Mouse (Mus musculus): ENCODE data around the gene Hoxc11.

Hoxc11 gene

GRCm38 (mm10) chr15:102937036-102937666 lies 17.1 kb upstream of the Hoxc11 start:
- DNase-seq, result no peak

DNA sequence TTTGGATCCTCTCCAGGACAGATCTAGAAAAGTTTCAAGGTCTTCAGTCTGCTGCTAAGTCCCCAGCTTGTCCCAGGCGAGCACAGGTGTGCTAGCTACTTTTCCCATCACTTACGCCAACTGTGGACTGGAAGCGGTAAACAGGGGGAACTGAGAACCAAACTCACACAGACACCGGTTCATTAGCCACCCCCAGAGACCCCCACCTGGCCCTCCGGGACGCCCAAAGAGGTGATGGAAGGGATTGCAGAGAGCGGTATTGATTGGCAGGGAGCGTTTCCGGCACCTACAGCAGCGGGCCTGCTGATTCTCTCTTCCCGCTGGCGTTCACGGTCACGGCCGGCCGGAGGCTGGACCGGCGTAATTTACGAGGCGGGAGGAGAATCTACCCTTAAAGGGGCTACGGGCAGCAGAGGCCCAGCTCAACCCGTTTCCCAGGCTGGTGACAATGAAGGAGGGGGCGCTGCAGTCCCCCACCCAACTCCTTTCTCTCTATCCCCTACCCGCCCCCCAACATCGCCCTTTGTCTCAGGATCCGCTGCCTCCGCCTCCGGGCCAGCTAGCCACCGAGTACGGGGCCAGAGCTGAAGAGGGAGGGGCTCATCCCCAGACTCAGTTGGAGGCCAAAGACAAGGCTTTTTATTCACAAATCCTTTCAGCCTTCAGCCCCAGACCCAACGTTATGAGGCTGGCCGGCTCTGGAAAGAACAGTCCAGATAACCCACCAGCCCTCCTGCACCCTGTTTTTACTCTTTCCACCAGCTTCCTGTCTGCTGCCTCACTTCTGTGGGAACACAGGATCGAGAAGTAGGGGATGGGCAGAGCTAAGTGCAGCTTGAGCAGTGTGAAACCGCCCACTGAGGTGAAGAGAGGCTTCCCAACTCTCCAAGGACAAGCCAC lies 14.7 kb upstream of the Hoxc11 start:
- DNase-seq, result no peak

- DNase-seq, result no peak
Measured at GRCm38 (mm10) chr15:102942739-102943467, 11.3 kb upstream of the Hoxc11 start.

GRCm38 (mm10) chr15:102943468-102943813 lies 10.8 kb upstream of the Hoxc11 start:
- DNase-seq, result no peak

DNA sequence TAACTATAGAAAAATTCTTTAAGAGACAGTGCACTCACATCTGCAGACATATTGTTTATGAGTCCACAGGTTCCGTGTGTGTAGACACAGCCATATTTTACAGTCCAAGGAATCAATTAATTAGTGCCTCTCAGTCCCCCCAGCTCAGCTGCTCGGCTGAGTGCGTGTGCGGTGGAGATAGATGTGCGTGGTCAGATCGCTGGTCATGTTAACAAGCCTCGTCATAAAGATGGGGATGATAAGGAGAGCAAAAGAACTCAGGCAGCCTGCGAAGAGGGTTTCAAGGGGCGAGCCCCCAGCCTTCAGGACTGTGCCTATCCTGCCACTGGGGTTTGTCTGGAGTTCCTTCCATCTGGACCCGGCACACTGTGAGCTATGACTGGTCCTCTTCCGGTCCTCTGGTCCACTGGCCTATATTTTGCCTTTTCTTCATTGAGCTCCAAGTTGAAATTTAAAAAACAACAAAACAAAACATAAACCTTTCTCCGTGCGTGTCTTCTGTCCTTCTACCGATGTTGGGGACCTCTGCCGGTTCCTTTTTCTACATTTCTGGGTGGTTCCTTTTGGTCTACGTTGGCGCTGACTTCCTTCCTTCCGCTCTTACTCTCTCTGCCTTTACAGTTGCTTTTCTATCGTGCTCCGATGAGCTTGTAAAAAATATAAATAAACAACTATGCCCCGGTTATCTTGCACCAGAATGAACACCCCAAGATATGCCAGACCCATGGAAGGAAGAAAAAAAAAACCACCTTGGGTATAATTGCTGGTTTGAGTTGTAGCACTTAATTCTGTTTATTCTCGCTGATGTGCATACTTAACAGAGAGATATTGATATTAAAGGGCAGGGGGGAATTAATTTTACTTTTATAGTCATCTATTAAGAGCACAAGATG lies 8.8 kb upstream of the Hoxc11 start:
- no peak for DNase-seq

DNA sequence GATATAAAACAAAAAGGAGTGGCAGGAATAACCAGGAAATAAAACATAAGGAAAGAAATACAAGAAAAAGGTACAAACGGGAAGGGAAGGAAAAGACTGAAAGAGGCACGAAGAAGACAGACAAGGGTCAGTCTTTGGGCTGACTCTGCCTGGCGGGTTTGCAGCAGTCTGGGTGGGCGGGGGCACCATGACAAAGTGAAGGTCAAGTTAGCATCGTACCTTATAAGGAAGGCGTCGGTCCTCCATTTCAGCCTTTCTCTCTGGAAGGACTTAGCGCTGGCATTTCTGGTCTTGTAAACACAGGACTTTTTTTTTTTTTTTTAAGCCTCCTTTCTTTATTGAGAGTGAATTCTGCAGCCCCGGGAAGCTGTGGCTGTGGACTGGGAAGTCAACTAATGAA lies 7.0 kb upstream of the Hoxc11 start:
- no peak for DNase-seq

DNA sequence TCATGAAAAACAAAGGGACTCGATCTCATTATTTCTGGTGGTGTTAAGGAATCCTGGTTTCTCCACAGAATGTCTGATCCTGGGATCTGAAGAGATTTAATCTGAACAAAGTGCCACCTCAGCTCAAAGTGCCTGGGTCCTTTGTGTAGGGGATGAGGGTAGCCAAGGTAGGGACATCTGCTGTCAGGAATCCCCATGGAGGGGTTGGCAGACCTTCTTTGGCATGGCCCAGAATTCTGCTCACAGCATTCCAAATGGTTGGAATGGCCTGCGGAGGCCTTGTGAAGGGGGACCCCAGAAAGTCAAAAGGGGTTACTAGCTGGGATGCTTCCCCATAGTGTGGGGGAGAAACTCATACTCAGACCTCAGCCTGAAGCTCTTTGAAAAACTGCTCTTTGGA lies 5.4 kb upstream of the Hoxc11 start:
- DNase-seq, result no peak

DNA sequence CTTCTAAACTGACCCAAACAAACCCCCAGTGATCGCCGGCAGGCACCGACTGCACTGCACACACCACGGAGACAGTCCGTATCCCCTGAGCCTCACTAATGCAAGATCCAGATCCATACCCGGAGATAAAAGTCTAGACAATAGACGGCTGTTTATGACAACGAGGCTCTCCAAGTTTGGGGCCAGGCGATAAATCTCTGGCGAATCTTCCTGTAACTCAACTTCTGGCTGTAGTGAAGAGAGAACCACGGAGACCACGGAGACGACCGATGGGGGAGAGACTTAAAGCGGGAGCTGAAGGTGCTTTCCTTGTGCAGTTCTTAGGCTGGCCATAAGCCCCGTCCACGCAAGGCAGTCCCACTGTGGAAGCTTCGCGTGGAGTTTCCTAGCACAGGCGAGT lies 4.5 kb upstream of the Hoxc11 start:
- DNase-seq, result no peak

DNA sequence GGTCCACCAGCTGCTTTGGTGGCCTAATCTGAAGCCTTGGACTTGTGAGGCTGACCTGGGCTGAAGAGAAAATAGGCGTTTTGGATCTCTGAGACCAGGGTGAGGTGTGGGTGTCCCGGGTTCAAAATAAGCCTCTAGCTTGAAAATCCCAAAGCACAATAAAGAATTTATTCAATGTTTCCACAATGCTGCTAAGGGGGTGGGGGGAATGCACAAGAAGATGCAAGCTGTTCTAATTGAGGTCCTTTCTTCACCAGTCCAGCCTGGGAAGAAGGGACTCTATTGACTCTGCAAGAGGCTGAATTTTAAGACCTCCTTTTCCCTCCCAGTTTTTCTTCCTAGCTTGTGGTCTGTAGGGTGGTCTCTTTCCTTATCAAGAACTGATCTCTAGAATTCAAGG lies 3.4 kb upstream of the Hoxc11 start:
- DNase-seq, result no peak

- no peak for DNase-seq
Measured at GRCm38 (mm10) chr15:102953561-102953960, 666 bp upstream of the Hoxc11 start.

DNA sequence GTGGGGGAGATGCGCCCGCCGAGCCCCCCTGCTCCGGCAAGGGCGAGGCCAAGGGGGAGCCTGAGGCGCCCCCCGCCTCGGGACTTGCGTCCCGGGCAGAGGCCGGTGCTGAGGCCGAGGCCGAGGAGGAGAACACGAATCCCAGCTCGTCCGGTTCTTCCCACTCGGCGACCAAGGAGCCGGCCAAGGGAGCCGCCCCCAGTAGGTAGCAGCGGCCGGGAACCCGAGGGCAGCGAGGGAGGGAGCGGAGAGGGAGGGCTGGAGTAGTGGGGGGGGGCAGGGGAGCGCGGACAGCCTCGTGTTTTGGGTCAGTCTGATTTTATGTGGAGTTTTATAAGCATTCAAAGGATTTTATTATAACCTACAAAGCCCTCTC lies 768 bp downstream of the Hoxc11 start:
- no peak for DNase-seq

- DNase-seq, result no peak
Measured at GRCm38 (mm10) chr15:102955833-102956640, 1.8 kb downstream of the Hoxc11 start.

GRCm38 (mm10) chr15:102956906-102957305 lies 2.7 kb downstream of the Hoxc11 start:
- DNase-seq, result no peak

- DNase-seq, result no peak
Measured at GRCm38 (mm10) chr15:102959663-102960191, 5.5 kb downstream of the Hoxc11 start.

GRCm38 (mm10) chr15:102961728-102962127 lies 7.5 kb downstream of the Hoxc11 start:
- DNase-seq, result no peak

- DNase-seq, result no peak
Measured at GRCm38 (mm10) chr15:102962492-102962891, 8.3 kb downstream of the Hoxc11 start.

DNA sequence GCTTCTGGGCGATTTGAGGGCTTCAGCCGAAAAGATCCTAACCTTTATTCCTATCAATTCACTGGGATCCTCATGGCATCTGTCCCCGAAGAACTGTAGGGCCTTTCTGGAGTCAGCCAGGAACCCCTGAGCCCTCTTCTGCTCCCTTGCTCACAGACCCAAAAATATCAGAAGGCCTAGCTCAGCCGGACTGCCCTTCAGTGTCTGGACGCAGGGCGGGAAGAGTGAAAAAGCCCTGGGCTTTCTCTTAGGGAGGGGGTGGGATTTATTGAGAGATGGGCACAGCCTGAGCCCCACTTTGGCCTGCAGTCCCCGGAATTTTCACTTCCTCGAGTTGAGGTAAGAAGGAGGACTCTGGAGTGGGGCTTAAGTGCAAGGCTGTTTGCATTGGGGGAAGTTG lies 9.0 kb downstream of the Hoxc11 start:
- no peak for DNase-seq

DNA sequence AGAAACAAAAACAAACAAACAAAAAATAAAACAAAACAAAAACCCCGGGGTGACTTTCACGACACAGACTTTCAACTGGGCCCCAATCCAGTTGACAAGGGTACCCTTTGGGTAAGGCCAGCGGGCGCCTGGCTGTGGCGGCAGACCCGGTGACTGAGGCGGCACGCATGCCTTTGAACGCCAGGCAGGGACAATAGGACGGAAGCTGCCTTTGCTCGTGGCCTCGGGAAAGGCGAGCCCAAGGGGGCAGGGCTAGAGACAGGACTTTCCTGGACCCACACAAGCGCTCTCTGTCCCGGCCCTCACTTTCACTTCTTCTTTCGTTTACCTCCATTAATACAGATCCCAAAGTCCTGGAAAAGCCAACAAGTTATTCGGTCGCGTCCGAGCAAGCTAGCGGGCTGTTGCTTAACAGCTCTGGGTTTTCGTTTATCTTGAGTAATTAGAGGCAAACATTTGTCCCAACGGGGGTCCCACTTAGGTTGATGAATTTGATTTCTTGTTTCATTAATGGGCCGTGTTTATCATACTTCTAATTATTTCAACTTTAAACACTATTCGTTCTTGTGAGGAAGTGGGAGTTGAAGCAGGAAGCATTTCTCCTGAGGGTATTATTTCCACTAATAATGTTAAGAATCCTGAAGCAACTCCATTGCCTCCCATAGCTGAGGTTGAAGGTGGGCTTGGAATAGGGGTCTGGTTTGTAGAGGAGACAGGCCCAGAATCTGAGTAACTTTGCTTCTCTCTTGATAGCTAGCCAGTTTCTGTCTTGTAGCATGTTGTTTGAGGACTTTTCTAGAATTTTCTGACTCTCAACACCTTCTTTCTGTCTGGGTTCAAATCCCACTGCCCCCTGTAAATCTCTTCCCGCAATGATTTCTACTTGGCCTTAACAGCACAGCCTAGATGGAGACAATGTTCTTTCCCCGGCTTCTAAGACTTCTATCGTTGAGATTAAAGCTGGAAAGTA lies 9.7 kb downstream of the Hoxc11 start:
- DNase-seq, result peak; percentile 11

GRCm38 (mm10) chr15:102965003-102965891 lies 11.0 kb downstream of the Hoxc11 start:
- no peak for DNase-seq
